Mouse (Mus musculus): Measurements from ENCODE around the gene Mrps18b.

The Mrps18b gene

DNA sequence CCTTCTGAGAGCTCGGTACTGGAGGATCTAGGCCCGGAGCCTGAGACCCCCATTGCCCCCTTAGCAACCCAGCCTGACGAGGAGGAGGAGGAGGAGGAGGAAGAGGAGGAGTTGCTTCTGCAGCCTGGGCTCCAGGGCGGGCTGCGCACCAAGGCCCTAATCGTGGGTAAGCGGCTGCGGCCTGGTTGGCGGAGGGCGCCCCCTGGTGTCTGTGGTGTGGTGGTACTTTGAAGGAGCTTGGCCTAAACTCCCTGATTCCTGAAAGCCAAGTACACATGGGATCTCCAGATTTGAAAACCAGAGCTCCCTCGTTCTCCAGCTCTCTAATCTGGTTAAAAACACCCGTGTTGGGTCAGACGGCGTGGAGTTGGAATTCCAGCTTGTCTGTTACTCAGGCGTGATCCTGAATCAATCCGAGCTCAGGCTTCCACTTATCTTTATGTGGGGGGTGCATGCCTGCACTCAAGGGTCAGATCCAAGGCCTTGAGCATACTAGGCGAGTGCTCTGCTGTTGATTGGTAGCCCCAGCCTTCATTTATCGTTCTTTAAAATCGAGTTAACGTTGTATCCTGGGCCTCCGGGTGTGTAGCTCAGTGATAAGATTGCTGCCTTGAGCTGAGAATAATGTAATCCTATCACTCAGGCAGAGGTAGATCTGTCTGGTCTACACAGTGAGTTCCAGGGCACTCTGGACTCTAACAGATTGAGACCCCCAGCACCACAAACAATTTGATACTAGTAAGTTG, 42.2 kb downstream of the Mrps18b start:
- DNase-seq = peak; percentile 88 to 89

GRCm38 (mm10) chr17:35870884-35871696, 45.1 kb downstream of the Mrps18b start:
- DNase-seq = peak in 1 of 2 experiments; percentile 41

- peak; percentile 69 to 89 for DNase-seq
Measured at GRCm38 (mm10) chr17:35870151-35870883, 45.9 kb downstream of the Mrps18b start.

GRCm38 (mm10) chr17:35869346-35870067, 46.7 kb downstream of the Mrps18b start:
- peak; percentile 70 to 76 for DNase-seq

GRCm38 (mm10) chr17:35868961-35869345, 47.2 kb downstream of the Mrps18b start:
- no peak for DNase-seq

DNA sequence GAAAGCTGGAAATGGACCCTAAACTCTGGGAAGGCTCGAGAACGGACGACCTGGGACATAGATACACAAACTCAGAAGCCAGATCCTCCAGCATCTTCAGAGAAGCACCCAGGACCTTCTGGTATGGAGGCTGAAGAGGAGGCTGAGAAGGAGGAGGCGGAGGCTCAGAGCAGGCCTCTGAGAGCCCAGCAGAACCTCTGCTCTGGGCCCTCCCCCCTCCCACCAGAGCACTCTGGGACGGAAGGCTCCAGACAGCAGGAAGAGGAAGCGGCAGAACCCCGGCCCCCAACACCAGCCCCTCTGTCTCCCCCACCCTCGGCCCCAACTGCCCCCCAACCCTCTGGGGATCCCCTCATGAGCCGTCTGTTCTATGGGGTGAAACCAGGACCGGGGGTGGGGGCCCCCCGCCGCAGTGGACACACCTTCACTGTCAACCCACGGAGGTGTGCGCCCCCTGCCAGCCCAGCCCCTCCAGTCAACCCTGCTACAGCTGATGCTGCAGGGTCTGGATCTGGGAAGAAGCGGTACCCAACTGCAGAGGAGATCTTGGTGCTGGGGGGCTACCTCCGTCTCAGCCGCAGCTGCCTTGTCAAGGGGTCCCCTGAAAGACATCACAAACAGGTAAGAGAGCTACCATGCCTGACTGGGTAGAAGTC, 47.9 kb downstream of the Mrps18b start:
- DNase-seq = peak; percentile 43 to 68

- peak; percentile 57 to 69 for DNase-seq
Measured at GRCm38 (mm10) chr17:35866911-35867890, 49.0 kb downstream of the Mrps18b start.

GRCm38 (mm10) chr17:35866281-35866831, 49.8 kb downstream of the Mrps18b start:
- DNase-seq = peak; percentile 59 to 84

GRCm38 (mm10) chr17:35865481-35866280, 50.5 kb downstream of the Mrps18b start, which contains the start of gene Ppp1r18:
TSS of gene Ppp1r18 (plus strand) at chr17:35865593.
- DNase-seq = peak; percentile 62 to 83

DNA sequence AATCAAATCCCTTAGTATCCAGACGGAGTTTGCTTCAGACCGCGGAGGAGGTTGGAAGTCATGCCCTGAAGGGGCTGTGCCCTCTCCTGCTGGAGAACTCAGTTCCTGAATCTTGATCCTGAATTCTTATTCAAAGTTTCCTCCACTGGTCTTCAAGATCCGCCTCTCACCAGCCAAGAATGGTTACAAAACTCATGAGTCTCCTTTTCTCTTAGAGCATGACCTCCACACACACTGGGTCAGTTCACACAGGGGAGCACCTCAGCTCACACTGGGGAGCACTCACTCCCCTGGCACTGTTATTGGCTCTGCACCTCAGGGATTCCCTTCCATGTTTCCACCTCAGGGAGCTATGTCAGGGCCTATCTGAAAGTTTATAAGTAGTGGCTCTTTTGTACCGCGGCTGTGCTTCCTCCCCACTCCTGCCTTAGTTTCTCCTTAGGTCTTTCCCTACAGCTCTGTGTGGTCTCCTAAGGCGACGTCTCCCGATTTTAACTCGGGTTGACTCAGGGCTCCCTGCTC, 51.3 kb downstream of the Mrps18b start:
- no peak for DNase-seq

GRCm38 (mm10) chr17:35861198-35861857, 54.9 kb downstream of the Mrps18b start, which contains the start of gene Nrm:
TSS of gene Nrm (plus strand) at chr17:35861318.
- DNase-seq = peak; percentile 92 to 94

DNA sequence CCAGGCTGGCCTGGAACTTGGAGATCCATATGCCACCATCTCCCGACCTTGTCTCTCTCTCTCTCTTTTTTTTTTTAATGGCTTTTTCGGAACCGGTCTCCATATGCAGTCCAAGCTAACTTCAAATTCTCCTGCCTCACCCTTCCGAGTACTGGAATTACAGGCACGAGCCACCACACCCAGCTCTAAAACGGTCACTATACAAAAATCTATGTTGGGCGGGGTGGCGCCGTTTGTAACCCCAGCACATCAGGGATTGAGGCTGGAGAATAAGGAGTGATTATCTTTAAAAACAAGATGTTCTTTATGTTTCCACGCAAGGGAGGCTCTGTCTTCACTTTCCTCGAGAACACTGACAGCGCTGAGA, 55.4 kb downstream of the Mrps18b start:
- no peak for DNase-seq
